Mouse (Mus musculus) ovary, postnatal 10 days (tissue): ENCODE data around the gene Duoxa1.

Experiments used
- DNase-seq: peaks from one replicate; pipeline ENCODE4 v3.0.0; 2022; ENCODE audit warnings: low spot score

Gene Duoxa1

GRCm38 (mm10) chr2:122297271-122298095 is 16.0 kb downstream of the Duoxa1 start:
- DNase-seq = no peak

DNA sequence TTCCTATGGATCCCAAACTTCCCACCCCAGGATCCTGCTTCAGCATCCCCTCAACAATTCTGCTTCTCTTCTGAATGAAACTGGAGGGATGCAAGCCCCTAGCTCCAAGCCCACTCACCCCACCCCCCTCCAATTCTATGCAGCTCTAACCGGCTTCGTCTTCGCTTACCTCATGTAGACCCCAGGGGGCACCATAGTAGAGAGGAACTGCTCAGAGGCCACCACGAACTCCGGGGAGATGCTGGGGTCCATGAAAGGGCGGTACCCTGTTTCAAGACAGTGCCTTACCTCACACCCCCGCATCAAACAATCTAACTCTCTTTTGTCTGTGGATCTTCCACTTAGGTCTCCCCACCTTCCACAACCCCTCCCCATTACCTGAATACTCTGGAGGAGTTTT is 18.6 kb downstream of the Duoxa1 start:
- DNase-seq = no peak

DNA sequence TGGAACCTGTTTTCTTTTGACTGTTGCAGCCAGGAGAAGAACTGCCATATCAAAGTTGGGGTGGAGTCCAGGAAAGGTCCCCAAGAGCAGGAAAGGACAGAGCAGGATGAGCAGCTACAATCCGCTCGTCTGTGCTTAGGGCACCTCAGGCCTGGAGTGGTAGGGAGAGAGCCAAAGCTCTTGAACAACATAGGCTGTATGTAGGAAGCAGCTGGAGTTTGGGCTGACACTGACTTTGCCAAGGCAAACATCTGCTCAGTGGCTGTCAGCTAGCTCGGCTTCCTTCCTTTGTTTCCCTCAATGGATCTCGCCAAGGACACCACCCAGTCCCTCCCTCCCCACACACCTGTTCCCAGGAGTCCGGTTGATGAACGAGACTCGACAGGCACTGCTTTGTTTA is 27.4 kb downstream of the Duoxa1 start:
- no peak for DNase-seq

GRCm38 (mm10) chr2:122284091-122284490 is 29.4 kb downstream of the Duoxa1 start:
- no peak for DNase-seq

DNA sequence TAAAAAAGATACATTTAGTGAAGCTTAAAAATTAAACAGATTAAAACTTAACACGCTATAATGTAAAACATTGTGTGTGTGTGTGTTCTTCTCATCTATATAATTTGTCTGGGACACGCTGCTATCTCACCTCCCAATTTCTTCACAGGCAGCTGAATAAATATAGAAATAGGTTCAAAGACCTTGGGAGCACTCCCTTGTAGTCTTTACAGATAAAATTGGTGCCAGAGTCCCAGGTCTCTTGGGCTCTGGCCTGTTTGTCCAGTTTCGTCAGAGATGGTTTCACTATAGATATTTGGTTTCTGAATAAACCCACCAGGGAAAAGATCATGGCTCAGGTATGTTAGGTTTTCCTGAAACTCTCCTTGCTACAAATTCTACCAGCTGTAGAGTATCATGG is 34.8 kb downstream of the Duoxa1 start:
- no peak for DNase-seq

DNA sequence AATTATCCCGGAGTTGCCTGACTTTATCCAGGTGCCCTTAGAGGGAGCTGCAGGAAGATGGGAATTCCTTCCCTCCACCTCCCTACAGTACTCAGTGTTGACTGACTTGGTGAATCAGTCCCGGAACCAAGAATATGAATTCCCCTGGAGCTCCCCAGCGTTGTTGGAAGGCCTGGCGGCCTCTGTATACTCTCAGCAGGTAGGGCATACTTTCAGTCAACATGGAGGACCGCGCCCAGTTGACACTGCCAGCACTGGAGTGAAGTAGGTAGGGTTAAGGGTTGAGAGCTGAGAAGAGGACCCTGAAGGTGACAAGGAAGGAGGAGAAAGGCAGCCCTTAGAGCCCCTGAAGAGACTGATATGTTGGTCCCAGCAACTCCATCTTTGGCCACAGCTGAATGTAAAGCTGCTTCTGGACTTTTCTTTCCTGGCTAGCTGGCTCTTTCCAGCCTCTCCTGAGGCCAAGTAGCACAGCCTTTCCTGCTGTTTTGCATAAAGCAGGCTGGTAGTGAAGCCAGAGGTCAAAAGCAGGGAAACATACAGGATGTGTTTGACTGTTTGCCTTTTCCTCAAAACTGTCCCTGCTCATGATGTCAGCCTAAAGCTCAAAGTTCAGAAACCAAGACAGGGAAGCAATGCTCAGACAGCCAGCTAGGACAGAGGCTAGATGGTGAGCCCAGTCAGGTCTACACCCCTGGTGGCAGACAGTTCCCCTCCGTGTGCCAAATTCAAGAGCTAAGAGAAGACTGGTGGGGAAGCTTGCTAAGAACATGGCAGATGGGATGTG is 46.9 kb downstream of the Duoxa1 start:
- DNase-seq = no peak

- no peak for DNase-seq
These were observed 48.8 kb downstream of the Duoxa1 start for GRCm38 (mm10) chr2:122264690-122265089.

- no peak for DNase-seq
These were observed 52.8 kb downstream of the Duoxa1 start for GRCm38 (mm10) chr2:122260729-122261128.

- DNase-seq = no peak
These were observed 57.5 kb downstream of the Duoxa1 start for GRCm38 (mm10) chr2:122255997-122256396.
